Mouse (Mus musculus) embryonic fibroblast, embryonic 13.5 days (primary cell): ENCODE measurements at regions not wholly inside any gene's neighbourhood (a gene's known extent, or its start where the extent isn't known, plus 50 kb on each side); places are given as distances from the start of the nearest gene placed in this dataset.

Source experiments
- CTCF ChIP-seq: IDR thresholded peaks from 2 replicates; pipeline ENCODE4 v1.5.1; 2011; ENCODE audit warnings: mild to moderate bottlenecking, control low read depth, low read length, moderate library complexity, borderline replicate concordance; ENCODE audit not compliant: insufficient read depth
- POLR2A ChIP-seq: IDR thresholded peaks from 2 replicates; pipeline ENCODE4 v1.6.1; 2011; ENCODE audit warnings: low read depth, mild to moderate bottlenecking, control low read depth, low read length, moderate library complexity

- no peak for TF ChIP-seq CTCF
- TF ChIP-seq POLR2A: no peak
These were observed 323.3 kb upstream of the Rnaseh2b start for GRCm38 (mm10) chr14:61968957-61969535.
